Mouse (Mus musculus): ENCODE measurements around the gene Zfp628. TPM values are rescaled to one million over a fixed set of nuclear protein-coding genes. Genes with fewer than 3 reads are reported as not detected.

The Zfp628 gene
- polyA plus RNA-seq, 1 experiment, result 40.2 TPM

- Histone ChIP-seq H3K27me3 (ENCODE audit: control insufficient read depth, insufficient read depth, low read length) (no peaks in the 10 kb centered on the region), H3K4me1 (replicated peaks; ENCODE audit: control insufficient read depth, insufficient read depth, low read length) (no peaks in the 10 kb centered on the region), H3K4me3 (ENCODE audit: control insufficient read depth, insufficient read depth, low read length) (no peak overlapping the region), H3K36me3 (ENCODE audit: control insufficient read depth, insufficient read depth, low read length) (no peaks in the 10 kb centered on the region), H3K27ac (ENCODE audit: control insufficient read depth, insufficient read depth, low read length) (no peak overlapping the region)
- TF ChIP-seq CTCF (IDR thresholded peaks at IDR 0.05; ENCODE audit: borderline replicate concordance, control insufficient read depth, extremely low read depth, insufficient read depth, low read length, poor library complexity) (no peak), POLR2A (IDR thresholded peaks at IDR 0.05; ENCODE audit: control insufficient read depth, extremely low read depth, insufficient read depth, low read length, poor library complexity) (no peak)
- WGBS, result 82% methylated on average over 4 of the region's 4 CpGs
- no peak for DNase-seq
Measured at GRCm38 (mm10) chr7:4934160-4934914, 19.3 kb downstream of the Zfp628 start.

GRCm38 (mm10) chr7:4936832-4937231, 21.8 kb downstream of the Zfp628 start:
- TF ChIP-seq CTCF (IDR thresholded peaks at IDR 0.05; ENCODE audit: borderline replicate concordance, control insufficient read depth, extremely low read depth, insufficient read depth, low read length, poor library complexity) (no peak), POLR2A (IDR thresholded peaks at IDR 0.05; ENCODE audit: control insufficient read depth, extremely low read depth, insufficient read depth, low read length, poor library complexity) (no peak)
- DNase-seq, result no peak
- Histone ChIP-seq H3K4me1 (replicated peaks; ENCODE audit: control insufficient read depth, insufficient read depth, low read length) (no peaks in the 10 kb centered on the region), H3K36me3 (ENCODE audit: control insufficient read depth, insufficient read depth, low read length) (no peaks in the 10 kb centered on the region), H3K27ac (ENCODE audit: control insufficient read depth, insufficient read depth, low read length) (no peak overlapping the region), H3K27me3 (ENCODE audit: control insufficient read depth, insufficient read depth, low read length) (no peaks in the 10 kb centered on the region), H3K4me3 (ENCODE audit: control insufficient read depth, insufficient read depth, low read length) (no peak overlapping the region)
- 67% methylated on average over 10 of the region's 10 CpGs for WGBS

- H3K27me3 ChIP-seq (ENCODE audit: control insufficient read depth, insufficient read depth, low read length), result no peaks in the 10 kb centered on the region
- 77% methylated on average over 11 of the region's 11 CpGs for WGBS
- H3K4me1 ChIP-seq (replicated peaks; ENCODE audit: control insufficient read depth, insufficient read depth, low read length), result no peaks in the 10 kb centered on the region
- H3K36me3 ChIP-seq (ENCODE audit: control insufficient read depth, insufficient read depth, low read length), result no peaks in the 10 kb centered on the region
- no peak overlapping the region for H3K27ac ChIP-seq (ENCODE audit: control insufficient read depth, insufficient read depth, low read length)
- DNase-seq, result no peak
- H3K4me3 ChIP-seq (ENCODE audit: control insufficient read depth, insufficient read depth, low read length), result no peak overlapping the region
- TF ChIP-seq CTCF (IDR thresholded peaks at IDR 0.05; ENCODE audit: borderline replicate concordance, control insufficient read depth, extremely low read depth, insufficient read depth, low read length, poor library complexity) (no peak), POLR2A (IDR thresholded peaks at IDR 0.05; ENCODE audit: control insufficient read depth, extremely low read depth, insufficient read depth, low read length, poor library complexity) (no peak)
Measured at GRCm38 (mm10) chr7:4937392-4937791, 22.4 kb downstream of the Zfp628 start.

GRCm38 (mm10) chr7:4938456-4938855, 23.4 kb downstream of the Zfp628 start:
- H3K27ac ChIP-seq (ENCODE audit: control insufficient read depth, insufficient read depth, low read length), result no peak overlapping the region
- no peaks in the 10 kb centered on the region for H3K36me3 ChIP-seq (ENCODE audit: control insufficient read depth, insufficient read depth, low read length)
- 35% methylated on average over 2 of the region's 2 CpGs for WGBS
- peaks cover 2% of the 10 kb centered on the region for H3K4me1 ChIP-seq (replicated peaks; ENCODE audit: control insufficient read depth, insufficient read depth, low read length)
- H3K27me3 ChIP-seq (ENCODE audit: control insufficient read depth, insufficient read depth, low read length), result no peaks in the 10 kb centered on the region
- no peak overlapping the region for H3K4me3 ChIP-seq (ENCODE audit: control insufficient read depth, insufficient read depth, low read length)
- DNase-seq, result peak; percentile 84
- peak; percentile 59; the same call in 1 of the 2 replicates for TF ChIP-seq CTCF (IDR thresholded peaks at IDR 0.05; ENCODE audit: borderline replicate concordance, control insufficient read depth, extremely low read depth, insufficient read depth, low read length, poor library complexity)
- TF ChIP-seq POLR2A (IDR thresholded peaks at IDR 0.05; ENCODE audit: control insufficient read depth, extremely low read depth, insufficient read depth, low read length, poor library complexity), result no peak

- Histone ChIP-seq H3K36me3 (ENCODE audit: control insufficient read depth, insufficient read depth, low read length) (no peaks in the 10 kb centered on the region), H3K4me1 (replicated peaks; ENCODE audit: control insufficient read depth, insufficient read depth, low read length) (peaks cover 4% of the 10 kb centered on the region), H3K4me3 (ENCODE audit: control insufficient read depth, insufficient read depth, low read length) (no peak overlapping the region), H3K27ac (ENCODE audit: control insufficient read depth, insufficient read depth, low read length) (no peak overlapping the region), H3K27me3 (ENCODE audit: control insufficient read depth, insufficient read depth, low read length) (no peaks in the 10 kb centered on the region)
- no peak for TF ChIP-seq POLR2A (IDR thresholded peaks at IDR 0.05; ENCODE audit: control insufficient read depth, extremely low read depth, insufficient read depth, low read length, poor library complexity)
- peak; percentile 77; the same call in 1 of the 2 replicates for TF ChIP-seq CTCF (IDR thresholded peaks at IDR 0.05; ENCODE audit: borderline replicate concordance, control insufficient read depth, extremely low read depth, insufficient read depth, low read length, poor library complexity)
- DNase-seq, result peak; percentile 84
- WGBS, result 16% methylated on average over 9 of the region's 9 CpGs
Measured at GRCm38 (mm10) chr7:4940068-4940479, 25.1 kb downstream of the Zfp628 start.

- no peak for TF ChIP-seq CTCF (IDR thresholded peaks at IDR 0.05; ENCODE audit: borderline replicate concordance, control insufficient read depth, extremely low read depth, insufficient read depth, low read length, poor library complexity)
- no peak for TF ChIP-seq POLR2A (IDR thresholded peaks at IDR 0.05; ENCODE audit: control insufficient read depth, extremely low read depth, insufficient read depth, low read length, poor library complexity)
- H3K4me1 ChIP-seq (replicated peaks; ENCODE audit: control insufficient read depth, insufficient read depth, low read length), result peaks cover 5% of the 10 kb centered on the region
- H3K27me3 ChIP-seq (ENCODE audit: control insufficient read depth, insufficient read depth, low read length), result no peaks in the 10 kb centered on the region
- 54% methylated on average over 5 of the region's 5 CpGs for WGBS
- H3K4me3 ChIP-seq (ENCODE audit: control insufficient read depth, insufficient read depth, low read length), result no peak overlapping the region
- no peak overlapping the region for H3K27ac ChIP-seq (ENCODE audit: control insufficient read depth, insufficient read depth, low read length)
- H3K36me3 ChIP-seq (ENCODE audit: control insufficient read depth, insufficient read depth, low read length), result no peaks in the 10 kb centered on the region
- no peak for DNase-seq
Measured at GRCm38 (mm10) chr7:4942673-4943072, 27.7 kb downstream of the Zfp628 start.
